Mouse (Mus musculus): ENCODE measurements at regions not wholly inside any gene's neighbourhood (a gene's known extent, or its start where the extent isn't known, plus 50 kb on each side); places are given as distances from the start of the nearest gene placed in this dataset.
"Not testable (repeated sequence)": the region's sequence is repeated elsewhere in the genome, so short reads cannot be mapped to it uniquely, and the experiment has no call there.

- DNase-seq = no peak
Observed at GRCm38 (mm10) chr1:12572770-12573169, 1158.9 kb downstream of the A830018L16Rik start.

GRCm38 (mm10) chr1:12574274-12574673 lies 1160.4 kb downstream of the A830018L16Rik start:
- no peak for DNase-seq

- DNase-seq = no peak
Observed at GRCm38 (mm10) chr1:12577027-12577703, 1163.3 kb downstream of the A830018L16Rik start.

DNA sequence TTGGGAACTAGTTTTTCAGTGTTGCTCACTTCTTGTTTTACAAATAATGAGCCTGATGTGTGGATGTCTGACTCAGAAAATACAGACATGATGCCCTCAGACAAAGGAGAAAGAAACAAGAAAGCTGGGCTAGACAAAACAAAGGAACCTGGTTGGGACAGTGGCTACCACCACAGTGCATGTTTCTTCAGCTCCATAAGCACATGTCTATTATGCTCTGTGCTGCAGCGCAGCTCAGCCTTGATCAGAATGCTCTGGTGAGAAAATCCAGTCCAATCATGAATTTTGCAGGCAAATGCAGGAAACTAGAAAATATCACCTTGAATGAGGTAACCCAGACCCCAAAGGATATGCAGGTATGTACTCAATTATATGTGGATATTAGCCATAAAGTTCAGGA lies 1164.1 kb downstream of the A830018L16Rik start:
- DNase-seq = no peak

- no peak for DNase-seq
Observed at GRCm38 (mm10) chr1:12583012-12583411, 1169.1 kb downstream of the A830018L16Rik start.

- DNase-seq = not testable (repeated sequence)
Observed at GRCm38 (mm10) chr1:12586981-12587380, 1173.1 kb downstream of the A830018L16Rik start.

GRCm38 (mm10) chr1:12612102-12612501 lies 1198.2 kb downstream of the A830018L16Rik start:
- no peak for DNase-seq

- DNase-seq = no peak
Observed at GRCm38 (mm10) chr1:12615303-12615702, 1201.4 kb downstream of the A830018L16Rik start.

DNA sequence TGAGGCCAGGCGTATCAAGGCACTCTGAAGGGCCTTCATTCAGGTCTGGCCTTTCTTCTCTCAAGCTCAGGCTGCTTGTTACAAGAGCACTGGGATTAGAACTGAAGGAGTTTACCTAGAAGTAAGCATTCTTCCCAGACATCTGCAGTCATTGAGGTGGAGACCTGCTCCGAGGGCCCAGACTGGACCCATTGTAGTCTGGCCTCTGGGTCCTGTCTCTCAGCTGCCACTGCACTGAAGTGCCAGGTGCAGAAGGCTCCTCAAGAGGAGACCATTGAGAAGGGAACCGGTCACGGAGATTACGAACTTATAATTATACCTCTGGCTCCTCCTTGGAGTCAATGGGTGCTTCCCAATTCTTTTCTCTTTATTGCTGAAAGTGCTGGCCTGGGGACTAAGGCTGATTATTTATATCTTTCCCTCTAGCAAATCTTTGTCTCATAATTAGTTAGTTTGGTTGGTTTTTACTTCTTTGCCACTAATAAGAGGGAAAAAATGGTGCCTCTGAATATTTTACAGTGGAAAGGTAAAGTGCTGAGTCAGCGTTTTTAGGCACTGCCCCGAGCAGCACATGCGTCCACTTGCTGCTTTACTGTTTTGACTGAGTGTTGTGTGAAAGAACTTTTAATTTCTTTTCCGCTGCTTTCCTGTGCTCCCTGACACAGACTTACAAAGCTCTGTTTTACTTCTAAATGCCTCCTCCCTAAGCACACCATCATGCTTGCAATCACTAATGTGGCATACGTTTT lies 1202.0 kb downstream of the A830018L16Rik start:
- no peak for DNase-seq

GRCm38 (mm10) chr1:12619981-12620380 lies 1206.1 kb downstream of the A830018L16Rik start:
- no peak for DNase-seq

GRCm38 (mm10) chr1:12620825-12621224 lies 1206.9 kb downstream of the A830018L16Rik start:
- DNase-seq = no peak

DNA sequence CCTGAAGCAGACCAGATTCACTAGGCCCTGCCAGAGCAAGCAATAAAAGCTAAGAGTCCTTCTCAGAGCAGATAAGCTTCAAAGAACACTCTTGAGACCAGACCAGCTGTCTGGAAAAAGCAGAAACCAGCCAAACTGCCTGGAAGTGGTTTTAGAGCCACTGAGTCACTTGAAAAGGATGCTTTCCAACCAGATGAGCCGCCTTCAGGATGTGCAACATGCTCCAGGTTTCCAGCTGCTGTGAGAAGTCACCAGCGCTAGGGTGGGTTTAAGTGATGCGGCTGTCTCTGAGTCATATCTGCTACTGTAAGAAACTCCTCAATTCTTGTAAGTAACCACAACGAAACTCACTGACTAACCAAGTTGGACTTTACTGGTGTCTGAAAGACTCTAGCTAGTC lies 1209.3 kb downstream of the A830018L16Rik start:
- DNase-seq = no peak

DNA sequence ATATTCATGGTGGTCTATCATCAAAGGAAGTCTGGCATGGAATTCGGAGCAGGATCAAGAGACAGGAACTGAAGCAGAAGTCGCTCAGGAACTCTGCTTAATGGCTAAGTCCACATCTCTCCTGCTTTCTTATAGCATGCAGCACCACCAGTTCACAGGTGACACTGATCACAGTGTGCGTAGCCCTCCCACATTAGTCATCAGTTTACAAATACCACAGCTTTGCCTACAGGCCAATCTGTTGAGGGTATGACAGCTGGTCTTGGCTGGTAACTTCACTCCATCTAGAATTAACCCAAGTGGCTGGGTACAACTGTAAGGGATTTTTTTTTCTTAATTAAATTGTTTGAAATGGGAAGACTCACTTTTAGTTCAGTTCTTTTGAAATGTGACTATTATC lies 1219.1 kb downstream of the A830018L16Rik start:
- no peak for DNase-seq

DNA sequence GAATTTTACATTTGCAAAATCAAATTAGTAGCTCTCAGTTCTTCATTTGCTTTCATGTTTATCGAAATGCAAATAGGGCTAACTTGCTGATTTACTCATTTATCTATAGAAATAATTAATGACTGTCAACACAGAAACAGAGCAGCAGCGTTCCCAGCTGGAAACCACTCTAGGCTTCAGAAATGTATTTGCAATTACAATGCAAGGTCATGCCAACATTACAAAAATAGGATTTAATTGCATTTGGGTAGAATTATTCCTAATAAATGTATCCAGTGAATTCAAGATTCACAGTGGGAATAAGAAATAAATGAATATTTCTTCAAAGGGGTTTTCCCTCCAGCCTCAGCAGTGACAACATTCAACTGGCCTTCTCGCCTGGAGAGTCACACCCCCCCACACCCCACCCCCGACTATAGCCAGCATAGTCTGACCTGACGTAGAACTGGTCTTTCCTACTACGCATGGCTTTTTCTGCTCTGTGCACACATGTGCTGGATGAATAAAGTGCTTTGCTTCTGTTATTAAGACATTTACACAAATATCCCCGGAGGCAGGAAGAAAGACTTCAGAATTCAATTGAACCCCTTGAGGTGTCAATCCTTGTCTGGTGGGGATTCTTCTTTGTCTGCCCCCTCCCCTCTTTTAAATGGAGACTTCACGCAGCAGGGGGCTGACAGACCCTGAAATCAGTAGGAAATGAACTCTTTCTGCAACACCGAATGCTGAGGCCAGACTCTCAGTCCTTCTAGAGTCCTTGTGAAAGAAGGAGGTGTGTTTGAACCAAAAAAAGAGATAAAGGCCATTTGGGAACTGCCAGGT lies 1222.6 kb downstream of the A830018L16Rik start:
- DNase-seq = no peak

- no peak for DNase-seq
Observed at GRCm38 (mm10) chr1:12640983-12641382, 1227.1 kb downstream of the A830018L16Rik start.

Small RNA genes in the stretch of these regions (microRNA-seq; reads per million reads assigned to microRNA genes)
- 0 reads per million in 2 experiments for gene Mir6341
